Mouse (Mus musculus): ENCODE results near the gene Ryr2.

Gene Ryr2

DNA sequence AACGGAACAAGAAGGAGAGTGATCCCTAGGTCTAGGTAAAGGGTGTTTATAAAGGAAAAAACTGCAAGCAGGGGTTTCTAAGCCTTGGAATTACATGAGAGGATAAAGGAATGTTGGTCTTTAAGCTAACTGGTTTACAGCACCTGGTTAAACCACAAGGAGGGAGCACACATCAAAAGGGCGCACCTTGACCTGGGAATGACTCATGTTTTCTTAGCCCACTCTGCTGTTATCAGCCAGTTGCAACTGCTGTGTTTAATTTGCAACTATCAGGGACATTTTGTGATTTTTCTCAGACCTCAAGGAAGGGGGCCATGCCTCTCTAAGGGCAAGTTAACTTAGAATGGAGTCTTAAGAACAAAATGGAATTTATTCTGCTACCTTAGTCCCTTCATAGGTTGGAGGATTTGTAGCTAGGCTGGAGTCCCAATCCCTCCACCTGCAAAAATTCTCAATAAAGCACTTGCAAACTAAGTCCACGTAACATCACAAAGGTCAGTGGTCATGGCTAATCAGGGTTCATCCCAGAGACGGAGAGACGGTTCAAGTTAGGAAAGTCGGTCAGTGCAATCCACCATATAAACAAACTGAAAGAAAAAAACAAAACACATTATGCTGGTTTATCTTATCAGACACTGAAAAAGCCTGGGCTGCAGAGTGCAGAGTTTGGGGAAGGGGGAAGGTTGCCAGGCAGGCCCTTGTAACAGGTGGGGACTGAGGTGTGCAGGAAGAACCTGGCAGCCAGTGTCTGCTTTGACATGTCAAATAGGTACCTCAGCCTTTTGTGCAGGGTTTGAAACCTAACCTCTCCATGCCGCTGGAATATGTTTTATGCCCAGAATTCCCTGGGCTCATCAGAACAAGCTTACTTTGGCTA, 574.5 kb downstream of the Ryr2 start:
- no peak for DNase-seq

DNA sequence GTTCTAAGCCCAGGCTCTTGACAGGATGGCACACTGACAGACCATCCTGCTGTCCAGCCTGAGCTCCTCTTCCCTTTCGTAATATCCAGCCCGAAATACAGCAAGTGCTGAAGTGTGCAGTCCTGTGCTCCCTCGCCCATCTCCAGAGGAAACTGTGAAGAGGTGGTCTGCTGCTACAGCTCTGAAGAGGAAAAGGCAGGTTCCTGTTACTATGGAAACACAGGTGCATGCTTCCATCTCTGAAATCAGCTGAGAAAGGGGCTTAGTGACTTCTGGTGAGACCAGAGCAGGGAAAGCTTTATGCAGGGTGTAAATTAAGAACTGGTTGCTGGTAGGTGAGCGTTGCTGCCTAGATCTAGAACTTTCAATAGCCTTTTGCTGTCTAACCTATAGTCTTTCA, 583.1 kb downstream of the Ryr2 start:
- no peak for DNase-seq

DNA sequence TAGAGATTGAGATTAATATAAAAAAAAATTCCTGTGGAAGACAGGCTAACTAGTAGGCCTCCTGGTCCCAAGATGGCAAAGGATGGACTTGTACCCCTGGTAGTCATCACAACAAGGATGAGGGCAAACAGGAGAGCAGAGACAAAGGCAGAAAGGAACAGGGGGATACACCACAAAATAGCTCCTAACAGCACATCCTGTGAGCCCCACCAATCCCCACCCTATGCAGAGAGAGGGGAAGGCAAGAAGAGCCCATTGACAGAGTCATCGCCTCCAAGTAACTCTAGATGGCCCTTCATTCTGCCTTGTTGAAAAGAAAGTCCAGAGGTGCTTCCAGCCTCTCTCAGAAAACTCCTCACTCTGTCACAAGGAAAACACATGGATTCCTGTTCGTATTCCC, 586.0 kb downstream of the Ryr2 start:
- DNase-seq = no peak

DNA sequence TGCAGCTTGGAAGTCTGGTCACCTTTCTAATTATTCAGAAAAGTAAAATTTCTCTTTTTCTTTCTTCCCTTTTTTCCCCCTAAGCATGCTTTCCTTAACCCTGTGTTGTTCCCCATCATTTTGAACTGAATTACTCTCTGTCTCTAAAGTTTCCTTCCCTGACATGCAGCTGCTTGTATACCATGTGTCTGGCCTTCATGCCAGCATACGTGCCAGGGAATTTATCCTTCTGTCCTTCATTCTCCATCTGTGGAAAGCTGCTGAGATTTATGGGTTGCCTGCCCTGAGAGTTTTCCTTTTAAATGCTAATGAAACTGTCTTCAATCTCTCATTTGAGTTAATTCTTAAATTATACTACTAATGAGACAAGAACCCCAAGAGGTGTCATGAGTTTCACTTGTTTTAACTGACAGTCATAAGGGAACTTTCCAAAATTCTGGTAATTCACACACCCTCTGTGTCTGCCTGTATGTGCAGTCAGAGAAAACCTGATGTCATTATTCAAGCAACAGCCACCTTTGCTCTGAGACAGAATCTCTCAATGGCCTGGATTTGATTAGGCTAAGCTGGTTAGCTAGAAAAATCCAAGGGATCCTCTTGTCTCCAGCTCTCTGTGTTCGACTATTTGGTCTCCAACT, 595.1 kb downstream of the Ryr2 start:
- no peak for DNase-seq
